Mouse (Mus musculus) lung, embryonic 16.5 days (tissue): ENCODE measurements around the gene Mageb3. TPM values are rescaled to one million over a fixed set of nuclear protein-coding genes. Genes with fewer than 3 reads are reported as not detected.

ENCODE experiments used
- ATAC-seq: fragments of 200-750 bp; cut with Nextera tagmentation; 2 replicates; pipeline ENCODE4 v1.8.0; 2017; ENCODE audit warnings: low read depth, mild to moderate bottlenecking, moderate library complexity
- H3K27ac ChIP-seq: fragments of 300-500 bp; sonication (generic); 2 replicates; pipeline ENCODE4 v1.5.1; 2014; ENCODE audit warnings: mild to moderate bottlenecking, control low read depth, low read length
- H3K27me3 ChIP-seq: fragments of 300-500 bp; sonication (generic); 2 replicates; pipeline ENCODE4 v1.6.1; 2014; ENCODE audit warnings: low read depth, low read length, mixed read lengths; ENCODE audit not compliant: control insufficient read depth, insufficient read depth
- H3K36me3 ChIP-seq: fragments of 300-500 bp; sonication (generic); 2 replicates; pipeline ENCODE4 v1.6.1; 2014; ENCODE audit warnings: low read length; ENCODE audit not compliant: control insufficient read depth, insufficient read depth
- H3K4me1 ChIP-seq: fragments of 300-500 bp; sonication (generic); replicated peaks from 2 replicates; pipeline ENCODE4 v1.6.1; 2014; ENCODE audit warnings: low read length, mixed read lengths; ENCODE audit not compliant: control insufficient read depth, insufficient read depth
- H3K4me2 ChIP-seq: fragments of 300-500 bp; sonication (generic); 2 replicates; pipeline ENCODE4 v1.6.1; 2014; ENCODE audit warnings: low read depth, low read length, control low read depth
- H3K4me3 ChIP-seq: fragments of 300-500 bp; sonication (generic); 2 replicates; pipeline ENCODE4 v1.5.1; 2014; ENCODE audit warnings: mild to moderate bottlenecking, low read length, control low read depth
- H3K9ac ChIP-seq: fragments of 300-500 bp; sonication (generic); 2 replicates; pipeline ENCODE4 v1.6.1; 2014; ENCODE audit warnings: low read length, control low read depth
- H3K9me3 ChIP-seq: fragments of 300-500 bp; sonication (generic); 2 replicates; pipeline ENCODE4 v1.6.1; 2016; ENCODE audit warnings: low read length; ENCODE audit not compliant: control insufficient read depth
- WGBS: fragments of 180-500 bp; shearing (Covaris S2); extraction: QIAGEN DNeasy Blood & Tissue Kit; methylation state at CpG from one replicate; pipeline ENCODE4 v1.1.7; 2014; 5-methylcytosine and 5-hydroxymethylcytosine counted together
- polyA plus RNA-seq: library from polyadenylated mRNA; unstranded; fragments of >200 nt; fragmentation: Nextera tagmentation; extraction: Ambion mirVana; gene quantifications from 2 replicates; pipeline ENCODE4 v1.2.1, GENCODE M21; 2015

The Mageb3 gene
- polyA plus RNA-seq, 1 experiment from 2014 or later: 0.13 TPM

DNA sequence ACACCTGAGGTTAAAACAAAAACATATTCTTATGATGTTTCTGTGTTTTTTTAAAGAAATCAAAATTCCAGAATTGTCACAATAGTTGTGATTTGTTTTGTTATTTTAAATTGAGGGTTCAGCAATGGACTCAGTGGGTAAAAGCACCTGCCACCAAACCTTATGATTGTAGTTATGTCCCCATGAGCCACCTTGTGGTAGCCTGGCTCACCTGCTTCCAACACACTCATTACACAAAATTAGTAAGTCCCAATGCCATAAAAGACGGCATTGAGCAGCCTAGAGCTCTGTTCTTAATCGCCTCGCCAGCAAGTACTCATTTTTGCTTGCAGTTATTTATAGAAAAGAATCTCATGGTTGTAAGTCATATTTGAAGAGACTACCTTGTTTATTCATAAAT, 45.9 kb downstream of the Mageb3 start:
- Histone ChIP-seq H3K4me2 (no peak overlapping the region), H3K27ac (no peak overlapping the region), H3K4me1 (no peaks in the 10 kb centered on the region), H3K36me3 (peaks cover 9% of the 10 kb centered on the region), H3K27me3 (no peaks in the 10 kb centered on the region), H3K9ac (no peak overlapping the region), H3K4me3 (no peak overlapping the region), H3K9me3 (no peaks in the 10 kb centered on the region)
- WGBS: 82% methylated on average over 3 of the region's 3 CpGs
- no peak for ATAC-seq

Other genes with a start within 250 kb of the Mageb3 start
- 2.6 and 4.4 TPM in 2 replicates for gene Frmd5, start 149.0 kb downstream of the Mageb3 start, polyA plus RNA-seq
- gene Casc4, start 89.1 kb downstream of the Mageb3 start, polyA plus RNA-seq: 14.6 and 17.6 TPM in 2 replicates
- gene Ctdspl2, start 91 bp downstream of the Mageb3 start, polyA plus RNA-seq: 48.2 and 50.5 TPM in 2 replicates
- 9.1 and 9.7 TPM in 2 replicates for gene Eif3j1, start 72.5 kb upstream of the Mageb3 start, polyA plus RNA-seq
- 8.9 and 9.5 TPM in 2 replicates for gene Spg11, start 162.3 kb upstream of the Mageb3 start, polyA plus RNA-seq
- 408 and 412 TPM in 2 replicates for gene B2m, start 191.6 kb upstream of the Mageb3 start, polyA plus RNA-seq
- gene Trim69, start 204.6 kb upstream of the Mageb3 start, polyA plus RNA-seq: 0.11 TPM in 1 of 2 replicates, not detected in the other
- not detected in 2 replicates for gene Patl2, start 230.1 kb upstream of the Mageb3 start, polyA plus RNA-seq
- gene Terb2, start 230.2 kb upstream of the Mageb3 start, polyA plus RNA-seq: not detected in 2 replicates